Mouse (Mus musculus) left cerebral cortex, postnatal 14 days (tissue): ENCODE results near the gene Slc41a2. TPM values are rescaled to one million over a fixed set of nuclear protein-coding genes. Genes with fewer than 3 reads are reported as not detected.

Experiments used
- DNase-seq, 2 experiments: peaks; one replicate each; pipeline ENCODE4 v3.0.0; 2021 to 2022; ENCODE audit warnings: low spot score in 2 of 2, mixed read lengths in 1 of 2
- intact Hi-C: fragments of 180-260 bp; cut with DNase I; formaldehyde crosslinking; loops from one replicate; pipeline ENCODE4 v1.15.1; 2025
- total RNA-seq, 2 experiments: library from RNA; stranded (reverse); gene quantifications; 2 replicates each; pipeline ENCODE4 v1.2.3; 2021

The Slc41a2 gene
- total RNA-seq, 2 experiments from 2014 or later: 30.8 to 35.6 TPM

- intact Hi-C loops: no loop called here
- DNase-seq: no peak
Measured at GRCm38 (mm10) chr10:83251377-83251776, 86.3 kb downstream of the Slc41a2 start.

- intact Hi-C loops: no loop called here
- no peak for DNase-seq
Measured at GRCm38 (mm10) chr10:83248036-83248435, 89.6 kb downstream of the Slc41a2 start.

- no peak for DNase-seq
- intact Hi-C loops: no loop called here
Measured at GRCm38 (mm10) chr10:83245720-83246119, 92.0 kb downstream of the Slc41a2 start.

GRCm38 (mm10) chr10:83244131-83244530 is 93.6 kb downstream of the Slc41a2 start:
- intact Hi-C loops: no loop called here

GRCm38 (mm10) chr10:83242106-83242686 is 95.5 kb downstream of the Slc41a2 start:
- DNase-seq: peak; percentile 26 to 31
- intact Hi-C loops: no loop called here

More at GRCm38 (mm10) chr10:83244131-83244530, 93.6 kb downstream of the Slc41a2 start:
- DNase-seq: no peak

- intact Hi-C loops: no loop called here
- no peak for DNase-seq
Measured at GRCm38 (mm10) chr10:83234391-83234790, 103.3 kb downstream of the Slc41a2 start.

- intact Hi-C loops: no loop called here
- DNase-seq: no peak
Measured at GRCm38 (mm10) chr10:83233967-83234366, 103.7 kb downstream of the Slc41a2 start.

- no peak for DNase-seq
- intact Hi-C loops: no loop called here
Measured at GRCm38 (mm10) chr10:83228626-83229025, 109.1 kb downstream of the Slc41a2 start.

GRCm38 (mm10) chr10:83224999-83225398 is 112.7 kb downstream of the Slc41a2 start:
- peak; percentile 35 to 39 for DNase-seq
- intact Hi-C loops: no loop called here

GRCm38 (mm10) chr10:83220847-83221246 is 116.8 kb downstream of the Slc41a2 start:
- DNase-seq: no peak
- intact Hi-C loops: no loop called here

GRCm38 (mm10) chr10:83220217-83220616 is 117.5 kb downstream of the Slc41a2 start:
- DNase-seq: no peak
- intact Hi-C loops: no loop called here

GRCm38 (mm10) chr10:83219729-83220128 is 118.0 kb downstream of the Slc41a2 start:
- intact Hi-C loops: no loop called here
- peak; percentile 56 to 75 for DNase-seq

- no peak for DNase-seq
- intact Hi-C loops: no loop called here
Measured at GRCm38 (mm10) chr10:83218778-83219177, 118.9 kb downstream of the Slc41a2 start.

- intact Hi-C loops: no loop called here
- DNase-seq: no peak
Measured at GRCm38 (mm10) chr10:83217256-83217655, 120.4 kb downstream of the Slc41a2 start.

- no peak for DNase-seq
- intact Hi-C loops: no loop called here
Measured at GRCm38 (mm10) chr10:83215559-83215958, 122.1 kb downstream of the Slc41a2 start.

- DNase-seq: peak in 1 of 2 experiments; percentile 31
- intact Hi-C loops: no loop called here
Measured at GRCm38 (mm10) chr10:83212618-83213017, 125.1 kb downstream of the Slc41a2 start.

GRCm38 (mm10) chr10:83210968-83211583 is 126.6 kb downstream of the Slc41a2 start:
- no peak for DNase-seq
- intact Hi-C loops: no loop called here

GRCm38 (mm10) chr10:83210122-83210521 is 127.6 kb downstream of the Slc41a2 start:
- intact Hi-C loops: no loop called here
- peak in 1 of 2 experiments; percentile 33 for DNase-seq

GRCm38 (mm10) chr10:83209388-83209787 is 128.3 kb downstream of the Slc41a2 start:
- intact Hi-C loops: no loop called here
- DNase-seq: no peak

GRCm38 (mm10) chr10:83208436-83208835 is 129.2 kb downstream of the Slc41a2 start:
- intact Hi-C loops: no loop called here
- DNase-seq: peak in 1 of 2 experiments; percentile 17
